Mouse (Mus musculus) left cerebral cortex, postnatal 4 days (tissue): ENCODE results near the gene Mc1r. TPM values are rescaled to one million over a fixed set of nuclear protein-coding genes. Genes with fewer than 3 reads are reported as not detected.
A peak's percentile ranks its signal among the peaks of the same experiment; 100 is the strongest.

Experiments used
- DNase-seq: peaks from one replicate; pipeline ENCODE4 v3.0.0-alpha.2; 2022
- intact Hi-C: fragments of 180-260 bp; cut with DNase I; formaldehyde crosslinking; loops from one replicate; pipeline ENCODE4 v1.15.1; 2025
- total RNA-seq, 2 experiments: library from RNA; stranded (reverse); gene quantifications; 2 replicates each; pipeline ENCODE4 v1.2.3; 2021

The Mc1r gene
- total RNA-seq: not detected

DNA sequence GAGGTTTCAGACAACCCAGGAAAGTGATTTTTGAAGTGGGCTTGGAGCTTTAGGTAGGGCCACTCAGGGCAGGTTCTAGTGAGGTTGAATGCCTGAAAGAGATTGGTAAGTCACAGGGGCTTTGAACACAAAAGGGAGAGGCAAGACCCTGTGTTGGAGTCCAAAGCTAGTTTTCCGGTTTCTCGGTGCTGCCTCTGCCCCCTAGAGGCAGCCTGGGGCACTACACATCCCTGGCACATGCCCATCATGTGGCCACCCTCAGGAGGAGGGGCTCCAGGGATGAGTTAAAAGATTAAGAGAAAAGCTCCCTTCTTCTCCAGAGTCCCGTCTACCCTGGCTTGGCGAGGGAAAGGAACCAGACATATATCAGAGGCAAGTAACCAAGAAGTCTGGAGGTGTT, at the start of gene Mc1r:
TSS of gene Mc1r (plus strand) at position 322 of the 400 bp plus-strand sequence.
- peak; percentile 73 for DNase-seq
- intact Hi-C loops: no loop called here

DNA sequence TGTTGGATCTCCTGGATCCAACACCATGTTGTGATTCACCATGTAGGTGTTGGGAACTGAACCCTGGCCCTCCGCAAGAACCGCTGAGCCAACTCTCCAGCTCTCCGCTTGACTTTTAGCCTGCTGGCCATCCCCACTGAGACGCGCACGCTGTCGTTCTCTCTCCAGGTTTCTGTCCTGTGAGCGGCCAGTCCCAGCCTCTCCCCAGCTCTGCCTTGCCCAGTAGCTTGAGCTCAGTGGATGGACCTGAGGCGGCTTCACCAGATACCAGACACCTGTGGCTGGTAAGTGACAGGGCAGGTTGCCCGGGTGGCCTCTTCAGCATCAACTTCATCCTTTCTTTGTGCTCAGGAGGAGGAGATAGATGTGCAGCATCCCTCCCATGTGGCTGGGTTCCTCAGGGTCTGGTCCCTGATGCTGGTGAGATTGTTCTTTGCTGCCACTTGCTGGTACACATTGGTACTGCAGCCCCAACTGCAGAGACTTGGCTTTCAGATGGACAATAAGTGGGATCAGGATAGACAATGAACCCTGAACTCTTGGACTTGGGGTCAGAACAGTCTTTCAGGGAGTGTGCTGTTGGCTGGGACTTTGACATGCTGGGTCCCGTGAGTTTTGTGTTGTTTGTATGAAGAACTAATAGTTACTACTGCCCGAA, 45.7 kb upstream of the Mc1r start:
- peak; percentile 83 for DNase-seq
- intact Hi-C loops: loop anchor here (5.0 kb wide), 1 partner anchor 39 kb away; no protein-coding TSS in a partner anchor

DNA sequence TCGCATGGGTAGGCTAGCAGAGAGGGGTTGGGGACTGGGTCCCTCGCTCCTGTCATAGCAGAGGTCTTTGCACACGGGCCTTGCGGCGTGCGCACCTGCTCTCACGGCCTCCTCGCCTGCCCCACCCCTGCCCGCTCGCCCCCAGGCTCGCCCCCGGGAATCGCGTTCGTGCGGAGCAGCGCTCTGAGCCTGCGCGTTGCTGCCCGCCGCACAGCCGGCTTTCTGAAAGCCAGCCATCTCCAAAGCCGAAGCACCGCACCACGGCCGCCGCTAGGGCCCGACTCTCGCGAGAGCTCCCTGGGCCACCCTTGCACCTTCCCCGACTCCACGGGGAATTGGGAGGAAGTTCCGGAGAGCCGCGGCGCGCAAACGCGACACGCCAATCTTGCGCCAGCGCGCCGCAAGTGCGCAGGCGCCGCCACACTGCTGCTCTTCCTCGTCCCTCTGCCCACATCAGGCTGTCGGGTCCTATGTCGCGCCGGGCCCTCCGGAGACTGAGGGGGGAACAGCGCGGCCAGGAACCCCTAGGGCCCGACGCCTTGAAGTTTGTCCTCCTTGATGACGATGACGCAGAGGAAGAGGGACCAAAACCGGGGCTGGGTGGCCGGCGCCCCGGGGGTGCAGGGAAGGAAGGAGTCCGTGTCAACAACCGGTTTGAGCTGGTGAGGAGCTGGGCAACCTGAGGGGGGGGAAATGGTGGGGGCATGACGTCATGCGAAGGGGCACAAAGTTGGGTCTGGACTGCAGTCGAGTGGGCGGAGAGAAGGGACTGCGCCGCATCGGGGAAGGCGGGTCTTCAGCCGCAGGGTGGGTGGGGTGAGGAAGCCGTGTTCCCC, 33.3 kb upstream of the Mc1r start, which contains the start of gene Tcf25:
TSS of gene Tcf25 (plus strand) at position 351 of the 836 bp plus-strand sequence.
- intact Hi-C loops: no loop called here
- DNase-seq: peak; percentile 98

DNA sequence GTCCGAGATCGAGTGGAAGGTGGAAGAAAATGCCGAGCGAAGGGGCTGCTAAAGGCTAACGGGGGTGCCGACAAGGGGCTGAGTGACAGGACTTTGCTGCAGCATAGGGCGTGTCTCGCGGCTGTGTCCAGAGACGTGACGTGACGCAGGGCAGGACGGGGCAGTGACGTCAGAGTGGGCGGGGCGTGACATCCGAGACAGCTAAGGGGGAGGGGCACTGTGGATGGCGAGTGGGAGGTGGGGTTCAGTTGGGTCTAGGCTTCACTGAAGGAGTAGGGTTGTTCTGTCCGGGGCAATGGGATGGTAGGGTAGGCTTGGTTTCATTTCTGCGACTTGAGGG, 32.7 kb upstream of the Mc1r start:
- peak; percentile 96 for DNase-seq
- intact Hi-C loops: no loop called here

DNA sequence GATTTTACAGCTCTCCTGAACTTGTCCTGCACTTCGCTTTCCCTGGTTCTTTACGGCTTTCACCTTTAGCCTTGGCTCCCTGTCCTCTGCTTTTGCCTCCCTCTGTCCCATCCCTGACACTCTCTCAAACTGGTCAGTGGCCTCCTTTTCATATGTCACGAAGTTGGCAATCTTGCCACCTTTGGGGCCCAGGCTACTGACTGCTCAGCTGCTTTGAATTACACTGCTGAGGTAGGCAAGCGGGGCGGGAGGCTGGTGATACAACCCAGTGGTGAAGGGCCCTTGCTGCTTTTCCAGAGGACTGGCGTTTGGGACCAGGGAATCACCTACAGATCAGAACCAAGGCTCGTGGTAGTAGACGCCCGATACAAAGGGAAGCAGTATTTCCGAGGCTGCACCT, 31.2 kb upstream of the Mc1r start:
- no peak for DNase-seq
- intact Hi-C loops: no loop called here

DNA sequence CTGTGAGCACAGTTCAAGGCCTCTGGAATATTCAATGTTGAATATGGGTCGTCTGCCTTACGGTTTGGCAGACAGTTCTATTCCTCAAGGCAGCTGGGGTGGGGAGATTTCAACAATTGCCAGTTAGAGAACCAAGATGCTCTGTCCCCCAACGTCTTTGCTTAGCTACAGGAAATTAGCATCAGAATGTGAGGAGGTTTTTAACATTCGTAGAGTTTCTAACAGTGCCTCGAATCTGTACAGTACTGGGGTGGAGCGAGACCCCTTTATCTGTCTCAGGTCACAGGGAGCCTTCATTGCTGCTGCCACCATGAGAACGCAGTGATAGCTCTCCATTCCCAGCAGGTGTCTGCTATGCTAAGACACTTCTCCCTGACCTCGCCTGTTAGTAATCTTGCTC, 30.8 kb upstream of the Mc1r start:
- intact Hi-C loops: no loop called here
- no peak for DNase-seq

DNA sequence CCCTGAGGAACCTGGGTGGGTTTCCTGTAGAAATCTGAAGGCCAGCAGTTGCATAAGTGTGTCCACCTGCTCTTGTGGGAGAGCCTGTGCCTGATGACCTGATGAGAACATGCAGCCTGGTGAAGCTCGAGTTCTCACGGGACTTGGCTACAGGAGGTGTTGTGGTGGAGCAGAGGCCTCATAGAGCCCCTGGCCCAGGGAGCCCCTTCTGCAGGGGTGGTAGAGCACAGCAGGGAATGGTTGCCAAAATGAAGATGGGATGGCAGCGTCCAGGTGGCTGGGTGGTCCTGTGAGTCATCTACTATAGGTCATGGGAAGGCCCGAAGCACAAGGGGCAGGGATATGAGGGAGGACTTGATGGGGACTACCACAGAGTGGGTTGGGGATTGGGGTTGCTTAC, 25.2 kb upstream of the Mc1r start:
- intact Hi-C loops: no loop called here
- no peak for DNase-seq

DNA sequence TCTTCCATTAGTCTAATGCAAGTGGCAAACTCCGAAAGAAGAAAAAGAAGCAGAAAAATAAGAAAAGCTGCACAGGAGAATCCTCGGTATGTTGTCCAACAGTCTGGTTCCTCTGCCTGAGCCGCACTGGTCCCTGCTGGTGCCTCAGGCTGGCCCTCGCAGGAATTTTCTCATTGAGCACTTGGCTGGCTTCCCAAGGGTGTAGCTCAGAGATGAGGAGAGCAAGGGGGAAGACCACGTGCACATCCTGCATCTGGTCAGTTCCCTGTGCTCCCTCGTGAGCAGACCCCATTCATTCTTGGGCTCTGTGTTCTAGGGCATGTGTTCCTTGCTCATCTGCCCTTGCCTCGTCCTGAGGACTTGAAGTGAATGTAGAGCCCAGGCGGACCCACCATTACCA, 24.4 kb upstream of the Mc1r start:
- intact Hi-C loops: no loop called here

DNA sequence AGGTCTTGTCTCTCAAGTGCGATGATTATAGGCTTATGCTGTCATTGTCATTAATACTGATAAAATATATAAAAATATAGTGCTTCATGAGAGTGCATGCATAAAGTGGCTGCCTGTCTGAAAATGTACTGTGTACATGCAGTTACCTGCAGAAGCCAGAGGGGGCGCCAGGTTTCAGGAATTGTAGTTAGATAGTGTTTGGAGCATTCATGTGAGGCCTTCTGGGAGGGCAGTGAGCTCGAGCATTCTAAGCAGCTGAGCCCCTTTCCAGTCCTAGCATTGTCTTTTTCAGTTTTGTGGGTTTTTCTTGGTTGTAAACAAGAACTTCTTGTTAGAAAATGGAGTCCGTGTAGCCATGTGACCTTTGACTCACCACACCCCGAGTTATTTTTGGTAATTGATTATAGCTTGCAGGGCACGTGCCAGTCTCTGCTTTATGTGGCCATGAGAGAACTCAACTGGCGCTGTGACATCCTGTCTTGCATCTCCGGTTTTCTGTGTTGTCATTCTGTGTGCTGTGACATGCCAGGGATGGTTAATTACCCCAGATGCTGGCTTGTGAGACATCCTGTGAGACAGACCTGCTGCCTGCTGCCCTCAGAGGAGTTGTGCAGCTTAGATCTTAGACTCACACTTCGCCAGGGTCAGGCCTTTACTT, 21.9 kb upstream of the Mc1r start:
- DNase-seq: peak; percentile 48
- intact Hi-C loops: no loop called here

More for the DNA sequence above, 24.4 kb upstream of the Mc1r start:
- DNase-seq: no peak

DNA sequence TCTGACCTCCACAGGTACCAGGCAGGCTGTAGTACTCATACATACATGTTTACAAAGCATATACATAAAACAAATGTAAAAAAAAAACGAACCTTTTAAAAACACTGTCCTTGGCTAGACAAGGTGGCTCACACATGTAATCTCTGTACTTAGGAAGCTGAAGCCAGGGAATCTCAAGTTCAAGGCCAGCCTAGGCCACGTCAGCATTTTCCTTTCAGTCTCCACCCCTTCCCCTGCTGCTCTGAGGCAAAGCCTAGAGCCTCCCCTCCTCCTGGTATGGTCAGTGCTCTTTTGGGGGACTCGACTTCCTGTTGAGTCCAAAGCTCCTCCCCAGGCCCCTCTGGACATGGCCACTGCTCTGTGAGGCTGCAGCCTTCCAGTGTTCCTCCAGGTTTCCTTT, 19.9 kb upstream of the Mc1r start:
- intact Hi-C loops: no loop called here
- DNase-seq: no peak

DNA sequence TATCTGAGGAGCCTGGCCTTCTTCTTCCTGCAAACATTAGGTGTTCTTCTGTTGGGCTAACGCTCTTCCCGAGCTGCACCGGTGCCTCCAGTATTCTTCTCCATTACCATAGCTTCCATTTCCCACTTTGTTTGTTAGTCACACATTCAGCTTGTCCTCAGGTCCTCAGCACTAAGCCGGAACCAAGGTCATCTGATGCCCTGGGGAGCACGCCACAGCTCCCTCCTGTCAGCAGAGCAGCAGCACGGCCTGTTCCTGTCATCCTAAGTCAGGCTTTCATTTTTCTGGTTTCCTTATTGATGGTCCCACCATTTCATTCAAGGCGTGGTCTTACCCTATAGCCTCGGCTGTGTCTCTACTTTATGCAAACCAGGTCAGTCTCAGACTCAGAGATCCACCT, 19.1 kb upstream of the Mc1r start:
- intact Hi-C loops: no loop called here
- DNase-seq: no peak

DNA sequence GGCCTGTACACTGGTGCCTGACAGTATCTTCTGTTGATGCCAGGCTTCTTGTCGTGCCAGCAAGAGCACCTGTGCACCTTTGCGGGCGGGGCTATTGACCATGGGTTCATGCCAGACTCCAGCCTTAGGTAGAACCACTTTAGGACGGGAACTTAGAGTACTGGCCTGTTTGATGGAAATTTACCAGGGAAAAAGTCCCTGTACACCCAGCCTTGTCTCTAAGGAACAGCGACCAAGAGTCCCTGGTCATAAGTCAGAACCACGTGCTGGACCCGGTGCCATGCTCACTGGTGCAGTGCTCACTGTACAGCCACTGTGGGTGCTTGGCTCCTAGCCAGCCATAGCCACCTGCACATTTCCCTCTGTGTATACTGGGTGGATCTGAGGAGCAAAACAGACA, 17.9 kb upstream of the Mc1r start:
- intact Hi-C loops: no loop called here
- no peak for DNase-seq

DNA sequence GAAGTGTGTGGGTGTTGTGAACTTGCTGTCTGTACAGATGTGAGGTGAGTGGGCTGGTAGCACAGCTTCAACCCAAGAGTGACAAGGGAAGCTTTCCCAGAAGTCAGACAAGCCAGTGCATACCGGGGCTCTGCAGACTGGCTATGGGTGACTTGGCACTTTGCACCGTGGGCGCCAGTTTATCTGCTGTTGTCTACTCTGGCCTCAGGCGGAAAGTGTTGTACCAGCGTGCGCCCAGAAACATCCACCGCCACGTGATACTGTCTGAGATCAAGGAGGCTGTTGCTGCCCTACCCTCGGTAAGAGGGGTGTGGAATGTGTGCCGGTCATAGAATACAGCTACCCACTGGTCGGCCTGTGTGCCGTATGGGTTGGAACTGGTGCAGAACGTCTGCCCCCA, 8.6 kb upstream of the Mc1r start:
- DNase-seq: no peak
- intact Hi-C loops: no loop called here

DNA sequence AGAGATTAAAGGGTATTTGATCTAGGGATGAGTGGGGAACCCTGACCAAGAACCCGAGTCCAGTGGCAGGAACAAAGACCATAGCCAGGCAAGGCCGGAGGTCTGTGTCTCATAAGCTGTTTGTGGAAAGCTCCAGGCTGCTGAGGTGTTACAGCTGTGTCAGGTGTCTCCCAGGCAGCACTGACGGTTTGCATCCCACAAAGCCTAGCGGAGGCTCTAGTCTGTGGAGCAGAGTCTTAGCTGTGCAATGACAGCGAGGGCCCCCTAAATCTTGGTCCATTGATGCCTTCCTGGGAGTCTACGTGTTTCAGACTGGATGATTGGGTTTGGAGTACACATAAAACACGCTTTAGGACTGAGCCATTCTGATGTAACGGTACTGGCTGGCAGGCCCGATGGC, 5.0 kb upstream of the Mc1r start:
- DNase-seq: no peak
- intact Hi-C loops: no loop called here

DNA sequence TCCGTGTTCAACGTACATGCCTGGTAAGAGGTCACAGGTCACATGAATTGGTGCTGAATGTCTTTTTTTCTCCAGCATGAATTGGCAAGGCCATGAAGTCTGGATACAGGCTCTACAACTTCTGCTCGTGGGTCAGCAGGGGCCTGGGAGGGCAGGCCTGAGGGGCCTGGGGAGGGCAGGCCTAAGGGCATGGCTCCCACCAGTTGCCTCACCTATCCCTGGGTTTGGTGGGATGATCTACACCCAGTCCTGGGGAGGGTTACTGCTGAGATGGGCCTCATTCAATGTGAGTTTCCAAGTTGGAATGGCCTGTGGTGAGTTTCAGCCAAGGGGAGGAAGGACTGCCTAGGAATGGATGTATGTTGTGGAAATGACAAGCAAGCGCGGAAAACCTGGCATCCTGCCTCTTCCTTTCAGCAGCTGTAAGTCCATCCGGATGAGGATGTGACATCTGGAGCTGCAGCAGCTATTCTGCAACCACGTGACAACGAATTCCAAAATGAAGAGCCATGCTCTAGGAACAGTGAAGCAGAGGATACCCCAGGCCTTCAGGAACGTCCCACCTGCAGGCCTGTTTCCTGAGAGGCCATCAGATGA, 4.1 kb upstream of the Mc1r start:
- intact Hi-C loops: no loop called here
- DNase-seq: no peak

DNA sequence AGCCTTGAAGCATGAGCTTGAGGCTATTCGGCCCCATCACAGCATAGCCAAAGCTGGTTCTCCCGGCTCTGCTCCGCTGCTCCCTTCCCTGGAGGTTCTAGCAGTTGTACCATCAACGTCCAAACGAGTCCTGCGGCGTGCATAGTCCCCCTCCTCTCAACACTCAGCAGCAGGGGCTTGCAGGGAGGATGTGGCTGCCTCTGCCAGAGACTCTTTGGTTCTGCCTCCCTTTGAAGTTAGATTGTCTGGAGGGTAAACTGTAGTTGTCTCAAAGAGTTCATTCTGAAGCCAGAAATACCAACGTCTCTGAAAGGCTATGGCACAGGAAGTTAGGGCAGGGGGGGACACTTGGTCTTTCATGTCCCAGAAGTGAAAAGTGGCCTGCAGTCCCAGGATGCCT, 2.4 kb upstream of the Mc1r start:
- intact Hi-C loops: no loop called here
- no peak for DNase-seq

DNA sequence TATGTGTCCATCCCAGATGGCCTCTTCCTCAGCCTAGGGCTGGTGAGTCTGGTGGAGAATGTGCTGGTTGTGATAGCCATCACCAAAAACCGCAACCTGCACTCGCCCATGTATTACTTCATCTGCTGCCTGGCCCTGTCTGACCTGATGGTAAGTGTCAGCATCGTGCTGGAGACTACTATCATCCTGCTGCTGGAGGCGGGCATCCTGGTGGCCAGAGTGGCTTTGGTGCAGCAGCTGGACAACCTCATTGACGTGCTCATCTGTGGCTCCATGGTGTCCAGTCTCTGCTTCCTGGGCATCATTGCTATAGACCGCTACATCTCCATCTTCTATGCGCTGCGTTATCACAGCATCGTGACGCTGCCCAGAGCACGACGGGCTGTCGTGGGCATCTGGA, 705 bp downstream of the Mc1r start:
- intact Hi-C loops: no loop called here
- no peak for DNase-seq

DNA sequence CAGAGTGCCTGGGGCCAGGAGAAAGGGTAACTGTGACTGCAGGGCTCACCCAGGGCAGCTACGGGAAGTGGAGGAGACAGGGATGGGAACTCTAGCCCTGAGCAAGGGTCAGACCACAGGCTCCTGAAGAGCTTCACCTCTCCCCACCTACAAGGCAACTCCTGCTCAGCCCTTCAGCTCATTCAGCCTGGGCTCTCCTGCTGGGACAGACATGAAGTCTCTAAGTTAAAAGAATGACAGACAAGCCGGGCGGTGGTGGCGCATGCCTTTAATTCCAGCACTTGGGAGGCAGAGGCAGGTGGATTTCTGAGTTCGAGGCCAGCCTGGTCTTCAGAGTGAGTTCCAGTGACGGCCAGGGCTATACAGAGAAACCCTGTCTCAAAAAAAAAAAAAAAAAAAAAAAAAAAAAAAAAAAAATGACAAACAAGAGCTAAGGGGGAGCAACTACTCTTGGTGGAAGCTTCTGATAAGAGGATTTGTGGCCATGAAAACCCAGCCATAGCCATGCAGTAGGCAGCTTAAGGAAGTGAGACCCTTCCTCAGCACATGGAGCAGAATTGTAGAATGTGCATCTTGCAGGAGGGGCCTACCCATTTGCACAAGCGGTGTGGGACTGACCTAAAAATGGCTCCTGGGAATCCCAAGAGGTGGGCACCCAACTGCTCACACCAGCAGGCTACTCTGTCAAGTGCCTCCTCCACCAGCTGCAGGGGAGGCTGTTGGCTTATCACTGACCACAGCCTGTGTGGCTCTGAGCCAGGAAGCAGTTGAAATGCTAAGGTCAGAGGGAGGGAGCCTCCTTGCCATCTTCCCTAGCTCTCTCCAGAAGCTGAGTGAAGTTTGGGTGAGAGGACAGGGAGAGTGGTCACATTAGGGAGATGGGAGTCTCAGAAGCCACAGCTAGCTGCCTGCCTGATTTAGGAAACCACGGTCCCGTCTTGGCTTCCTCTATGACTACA, 2.0 kb downstream of the Mc1r start:
- DNase-seq: no peak
- intact Hi-C loops: no loop called here

DNA sequence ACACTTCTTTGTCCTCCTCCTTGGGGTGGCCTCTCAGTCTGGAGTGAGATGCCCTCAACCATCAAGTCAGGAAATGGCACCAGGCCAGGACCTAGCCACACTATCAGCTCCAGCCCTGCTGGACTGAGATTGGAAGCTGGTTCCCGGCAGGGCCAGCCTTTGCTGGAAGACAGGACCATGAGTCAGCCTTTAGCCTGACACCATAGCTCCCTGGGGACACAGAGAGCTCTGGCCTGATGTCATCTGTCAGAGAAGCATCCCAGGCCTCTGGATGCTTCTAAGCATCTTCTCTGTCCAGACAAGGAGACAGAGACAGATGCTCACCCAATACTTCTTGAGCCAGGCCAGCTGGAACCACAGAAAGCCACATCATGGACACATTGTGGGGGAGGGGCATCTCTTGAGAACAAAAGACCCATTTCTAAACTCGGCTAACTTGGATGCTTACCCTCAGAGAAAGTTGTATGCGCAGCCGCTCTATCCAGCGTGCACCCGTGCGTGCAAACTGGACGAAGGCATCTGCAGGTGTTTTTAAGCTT, 3.2 kb downstream of the Mc1r start:
- peak; percentile 79 for DNase-seq
- intact Hi-C loops: no loop called here

DNA sequence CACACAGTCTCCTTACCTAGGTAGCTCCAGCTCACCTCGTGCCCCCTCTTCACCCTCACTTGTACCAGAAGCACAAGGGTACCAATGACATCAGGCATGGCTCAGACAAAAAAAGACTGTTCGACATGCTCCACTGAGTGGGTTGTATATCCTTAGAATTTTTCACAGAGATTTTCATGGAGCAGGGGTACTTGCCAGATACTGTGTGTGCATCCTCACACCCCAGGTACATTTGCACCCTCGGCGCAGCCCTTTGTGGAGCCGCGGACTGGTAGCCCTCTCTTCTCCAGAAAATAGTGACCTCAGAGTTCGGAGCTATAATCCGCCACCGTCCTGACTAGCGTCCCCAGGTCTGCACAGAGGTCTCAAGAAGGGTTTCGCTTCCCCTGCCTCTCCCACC, 3.9 kb downstream of the Mc1r start:
- intact Hi-C loops: no loop called here
- no peak for DNase-seq
